Mouse (Mus musculus) liver, embryonic 16.5 days (tissue): ENCODE results near the gene App. TPM values are rescaled to one million over a fixed set of nuclear protein-coding genes. Genes with fewer than 3 reads are reported as not detected.

Experiments used
- ATAC-seq: fragments of 200-750 bp; cut with Nextera tagmentation; 2 replicates; pipeline ENCODE4 v1.8.0; 2017; ENCODE audit warnings: low read depth, mild to moderate bottlenecking, moderate number of reproducible peaks, moderate library complexity
- H3K27ac ChIP-seq: fragments of 300-500 bp; sonication (generic); 2 replicates; pipeline ENCODE4 v1.5.1; 2014; ENCODE audit warnings: mild to moderate bottlenecking, low read length
- H3K27me3 ChIP-seq: fragments of 300-500 bp; sonication (generic); 2 replicates; pipeline ENCODE4 v1.6.1; 2014; ENCODE audit warnings: low read depth, low read length, mixed read lengths; ENCODE audit not compliant: control insufficient read depth, insufficient read depth
- H3K36me3 ChIP-seq: fragments of 300-500 bp; sonication (generic); 2 replicates; pipeline ENCODE4 v1.6.1; 2014; ENCODE audit warnings: mild to moderate bottlenecking; ENCODE audit not compliant: control insufficient read depth, insufficient read depth
- H3K4me1 ChIP-seq: fragments of 300-500 bp; sonication (generic); 2 replicates; pipeline ENCODE4 v1.6.1; 2014; ENCODE audit warnings: low read depth, low read length, mixed read lengths; ENCODE audit not compliant: control insufficient read depth
- H3K4me2 ChIP-seq: fragments of 300-500 bp; sonication (generic); 2 replicates; pipeline ENCODE4 v1.6.1; 2014; ENCODE audit warnings: low read depth, low read length, mixed read lengths
- H3K4me3 ChIP-seq: fragments of 300-500 bp; sonication (generic); 2 replicates; pipeline ENCODE4 v1.5.1; 2014; ENCODE audit warnings: low read depth, mild to moderate bottlenecking, low read length
- H3K9ac ChIP-seq: fragments of 300-500 bp; sonication (generic); 2 replicates; pipeline ENCODE4 v1.6.1; 2014; ENCODE audit warnings: low read depth, low read length
- H3K9me3 ChIP-seq: fragments of 300-500 bp; sonication (generic); replicated peaks from 2 replicates; pipeline ENCODE4 v1.6.1; 2016; ENCODE audit warnings: low read length; ENCODE audit not compliant: control insufficient read depth
- WGBS: fragments of 180-500 bp; shearing (Covaris S2); extraction: QIAGEN DNeasy Blood & Tissue Kit; methylation state at CpG from one replicate; pipeline ENCODE4 v1.1.7; 2014; ENCODE audit not compliant: insufficient replicate concordance; 5-methylcytosine and 5-hydroxymethylcytosine counted together
- polyA plus RNA-seq: library from polyadenylated mRNA; unstranded; fragments of >200 nt; fragmentation: Nextera tagmentation; extraction: Ambion mirVana; gene quantifications from 2 replicates; pipeline ENCODE4 v1.2.1, GENCODE M21; 2015

Gene App
- polyA plus RNA-seq, 1 experiment from 2014 or later = 19.9 TPM

GRCm38 (mm10) chr16:85071248-85071647, 102.3 kb downstream of the App start:
- Histone ChIP-seq H3K9me3 (no peaks in the 10 kb centered on the region), H3K4me1 (no peaks in the 10 kb centered on the region), H3K4me2 (no peak overlapping the region), H3K27ac (no peak overlapping the region), H3K4me3 (no peak overlapping the region), H3K27me3 (no peaks in the 10 kb centered on the region), H3K9ac (no peak overlapping the region), H3K36me3 (no peaks in the 10 kb centered on the region)
- ATAC-seq = no peak
- WGBS = 81% methylated on average over 1 of the region's 1 CpGs

DNA sequence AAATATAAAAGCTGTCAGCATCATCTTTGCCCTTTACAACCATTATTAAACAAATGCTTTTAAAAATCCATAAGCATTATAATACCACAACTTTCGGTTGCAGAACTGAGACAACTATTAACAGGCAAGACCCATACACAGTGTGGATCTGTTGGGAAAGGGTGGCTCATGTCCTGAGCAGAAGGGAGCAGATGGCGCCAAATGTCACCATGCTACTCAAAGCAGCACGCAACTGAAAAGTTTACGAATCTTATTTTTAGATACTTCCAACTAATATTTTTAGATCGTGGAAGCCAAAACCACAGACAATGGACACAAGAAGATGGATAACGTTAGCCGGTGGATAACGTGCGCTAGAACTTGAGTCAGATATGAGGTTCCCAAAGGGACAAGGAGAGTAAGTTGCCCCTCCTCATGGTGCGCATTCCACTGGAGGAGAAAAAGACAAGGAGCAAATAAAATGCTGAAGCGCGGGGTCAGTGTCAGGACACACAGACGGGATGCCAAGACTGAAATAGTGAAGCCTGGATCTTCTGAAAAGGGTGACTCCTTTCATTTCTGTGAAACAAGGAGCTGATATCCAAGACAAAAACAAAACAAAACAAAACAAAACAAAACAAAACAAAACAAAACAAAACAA, 106.2 kb downstream of the App start:
- ATAC-seq = no peak
- H3K4me1 ChIP-seq = no peaks in the 10 kb centered on the region
- H3K27ac ChIP-seq = no peak overlapping the region
- no peaks in the 10 kb centered on the region for H3K36me3 ChIP-seq
- no peak overlapping the region for H3K4me3 ChIP-seq
- H3K27me3 ChIP-seq = no peaks in the 10 kb centered on the region
- 68% methylated on average over 13 of the region's 13 CpGs for WGBS
- H3K9me3 ChIP-seq = no peaks in the 10 kb centered on the region
- H3K4me2 ChIP-seq = no peak overlapping the region
- H3K9ac ChIP-seq = no peak overlapping the region

GRCm38 (mm10) chr16:85066227-85066626, 107.3 kb downstream of the App start:
- no peaks in the 10 kb centered on the region for H3K9me3 ChIP-seq
- WGBS = 74% methylated on average over 11 of the region's 11 CpGs
- H3K9ac ChIP-seq = no peak overlapping the region
- no peaks in the 10 kb centered on the region for H3K27me3 ChIP-seq
- no peak for ATAC-seq
- H3K27ac ChIP-seq = no peak overlapping the region
- no peak overlapping the region for H3K4me3 ChIP-seq
- no peaks in the 10 kb centered on the region for H3K4me1 ChIP-seq
- no peak overlapping the region for H3K4me2 ChIP-seq
- no peaks in the 10 kb centered on the region for H3K36me3 ChIP-seq

GRCm38 (mm10) chr16:85064800-85065199, 108.8 kb downstream of the App start:
- no peaks in the 10 kb centered on the region for H3K27me3 ChIP-seq
- WGBS = 51% methylated on average over 5 of the region's 6 CpGs
- no peak overlapping the region for H3K27ac ChIP-seq
- H3K36me3 ChIP-seq = no peaks in the 10 kb centered on the region
- no peaks in the 10 kb centered on the region for H3K9me3 ChIP-seq
- ATAC-seq = no peak
- H3K4me1 ChIP-seq = no peaks in the 10 kb centered on the region
- no peak overlapping the region for H3K9ac ChIP-seq
- H3K4me2 ChIP-seq = no peak overlapping the region
- no peak overlapping the region for H3K4me3 ChIP-seq

DNA sequence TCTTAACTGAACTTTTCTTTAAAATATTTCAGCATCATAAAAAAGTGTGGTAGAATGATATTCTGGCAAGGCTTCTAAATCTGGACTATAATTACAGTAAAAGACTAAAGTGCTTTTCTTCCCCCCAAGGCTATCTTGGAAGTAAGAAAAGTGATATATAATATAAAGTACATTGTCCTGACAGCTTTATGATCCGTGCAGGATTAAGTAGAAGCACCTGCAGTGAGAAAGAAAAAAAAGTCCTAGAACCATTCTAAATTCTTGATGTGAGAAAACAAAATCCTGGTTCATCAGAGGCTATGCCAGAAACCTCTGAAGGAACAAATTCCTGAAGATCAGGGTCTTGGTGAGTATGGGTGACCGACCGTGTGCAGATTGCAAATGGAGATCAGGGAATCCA, 110.8 kb downstream of the App start:
- Histone ChIP-seq H3K4me2 (no peak overlapping the region), H3K4me1 (no peaks in the 10 kb centered on the region), H3K27me3 (no peaks in the 10 kb centered on the region), H3K27ac (no peak overlapping the region), H3K9me3 (no peaks in the 10 kb centered on the region), H3K9ac (no peak overlapping the region), H3K36me3 (no peaks in the 10 kb centered on the region), H3K4me3 (no peak overlapping the region)
- 66% methylated on average over 3 of the region's 3 CpGs for WGBS
- ATAC-seq = no peak

DNA sequence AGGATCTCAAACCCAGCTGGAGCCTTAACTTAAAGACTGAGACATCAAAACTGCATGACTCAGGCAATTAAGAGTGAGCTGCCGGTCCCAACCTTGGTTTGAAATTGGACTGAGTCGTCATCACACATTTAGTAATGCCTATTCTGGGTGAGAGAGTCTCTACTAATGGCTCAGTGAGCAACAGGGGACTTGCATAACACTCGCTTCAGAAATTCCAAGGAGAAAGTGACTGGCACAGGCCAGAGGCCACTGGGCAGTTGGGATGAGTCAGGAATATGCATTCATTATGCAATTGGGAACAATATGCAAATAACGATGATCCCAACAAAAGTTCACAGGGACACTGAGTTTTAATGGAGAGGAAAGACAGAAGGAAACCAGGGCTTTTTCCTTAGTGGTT, 111.8 kb downstream of the App start:
- Histone ChIP-seq H3K9ac (no peak overlapping the region), H3K4me1 (no peaks in the 10 kb centered on the region), H3K36me3 (no peaks in the 10 kb centered on the region), H3K27ac (no peak overlapping the region), H3K27me3 (no peaks in the 10 kb centered on the region), H3K9me3 (no peaks in the 10 kb centered on the region), H3K4me3 (no peak overlapping the region), H3K4me2 (no peak overlapping the region)
- 61% methylated on average over 4 of the region's 4 CpGs for WGBS
- ATAC-seq = no peak

DNA sequence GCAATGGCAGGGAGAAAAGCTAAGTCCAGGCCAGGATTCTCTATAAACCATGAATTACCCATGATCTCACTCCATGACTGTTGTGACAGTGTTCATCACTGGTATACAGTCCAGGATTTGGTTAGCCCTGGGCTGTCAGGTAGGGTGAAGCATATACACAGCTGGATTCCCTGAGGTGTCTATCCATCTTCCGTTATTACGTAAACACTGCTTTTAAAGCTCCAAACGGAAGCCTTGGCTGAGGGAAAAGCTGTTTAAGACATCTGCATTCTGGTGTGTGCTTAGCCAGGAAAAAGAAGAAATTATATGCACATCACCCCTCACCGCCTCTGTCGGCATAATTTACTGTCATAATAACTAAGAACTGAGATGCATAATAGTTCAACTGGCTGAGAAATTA, 115.4 kb downstream of the App start:
- no peaks in the 10 kb centered on the region for H3K27me3 ChIP-seq
- no peak for ATAC-seq
- no peaks in the 10 kb centered on the region for H3K9me3 ChIP-seq
- WGBS = 75% methylated on average over 5 of the region's 5 CpGs
- H3K4me2 ChIP-seq = no peak overlapping the region
- no peaks in the 10 kb centered on the region for H3K36me3 ChIP-seq
- no peak overlapping the region for H3K4me3 ChIP-seq
- H3K9ac ChIP-seq = no peak overlapping the region
- no peak overlapping the region for H3K27ac ChIP-seq
- H3K4me1 ChIP-seq = no peaks in the 10 kb centered on the region

GRCm38 (mm10) chr16:85056212-85056611, 117.4 kb downstream of the App start:
- H3K4me3 ChIP-seq = no peak overlapping the region
- H3K36me3 ChIP-seq = no peaks in the 10 kb centered on the region
- no peaks in the 10 kb centered on the region for H3K9me3 ChIP-seq
- H3K27ac ChIP-seq = no peak overlapping the region
- no peak overlapping the region for H3K4me2 ChIP-seq
- H3K9ac ChIP-seq = no peak overlapping the region
- H3K4me1 ChIP-seq = no peaks in the 10 kb centered on the region
- ATAC-seq = no peak
- WGBS = 59% methylated on average over 10 of the region's 10 CpGs
- no peaks in the 10 kb centered on the region for H3K27me3 ChIP-seq

- no peak for ATAC-seq
- WGBS = 70% methylated on average over 7 of the region's 7 CpGs
Measured at GRCm38 (mm10) chr16:85053996-85054395, 119.6 kb downstream of the App start.

More at GRCm38 (mm10) chr16:85053996-85054395, 119.6 kb downstream of the App start:
- H3K9me3 ChIP-seq = no peaks in the 10 kb centered on the region
- no peak overlapping the region for H3K27ac ChIP-seq
- H3K27me3 ChIP-seq = no peaks in the 10 kb centered on the region
- no peak overlapping the region for H3K4me3 ChIP-seq
- no peaks in the 10 kb centered on the region for H3K36me3 ChIP-seq
- no peaks in the 10 kb centered on the region for H3K4me1 ChIP-seq
- no peak overlapping the region for H3K4me2 ChIP-seq
- no peak overlapping the region for H3K9ac ChIP-seq
